Mouse (Mus musculus): Measurements from ENCODE around the gene Rapgefl1. TPM values are rescaled to one million over a fixed set of nuclear protein-coding genes. Genes with fewer than 3 reads are reported as not detected.

Rapgefl1 gene
- total and polyA plus RNA-seq, 3 experiments, result 0.27 to 0.35 TPM; not detected in 1

- no peak for ATAC-seq (ENCODE audit: extremely low read depth, insufficient number of reproducible peaks, low FRiP score, poor library complexity, severe bottlenecking)
- TF ChIP-seq CTCF (IDR thresholded peaks at IDR 0.05; ENCODE audit: low read depth, low read length) (no peak), TAL1 (conservative IDR thresholded peaks at IDR 0.05; ENCODE audit: low read depth, low read length) (no peak), GATA1 (IDR thresholded peaks at IDR 0.05; ENCODE audit: borderline replicate concordance, low read length) (no peak), GATA2 (IDR thresholded peaks at IDR 0.05; ENCODE audit: borderline replicate concordance, low read depth, low read length) (no peak), POLR2AphosphoS5 (IDR thresholded peaks at IDR 0.05; ENCODE audit: insufficient replicate concordance, low read depth, low read length) (no peak)
- peaks cover 72% of the 10 kb centered on the region for H3K27me3 ChIP-seq (ENCODE audit: insufficient read depth, low read length)
Observed at GRCm38 (mm10) chr11:98849196-98849894, 12.8 kb downstream of the Rapgefl1 start.

GRCm38 (mm10) chr11:98850100-98851093 is 13.8 kb downstream of the Rapgefl1 start:
- DNase-seq (ENCODE audit: low spot score) (no peak), ATAC-seq (ENCODE audit: extremely low read depth, insufficient number of reproducible peaks, low FRiP score, poor library complexity, severe bottlenecking) (no peak)
- TF ChIP-seq TAL1 (conservative IDR thresholded peaks at IDR 0.05; ENCODE audit: low read depth, low read length) (no peak), CTCF (IDR thresholded peaks at IDR 0.05; ENCODE audit: low read depth, low read length) (no peak), POLR2AphosphoS5 (IDR thresholded peaks at IDR 0.05; ENCODE audit: insufficient replicate concordance, low read depth, low read length) (no peak), GATA1 (IDR thresholded peaks at IDR 0.05; ENCODE audit: borderline replicate concordance, low read length) (no peak), GATA2 (IDR thresholded peaks at IDR 0.05; ENCODE audit: borderline replicate concordance, low read depth, low read length) (no peak)
- Histone ChIP-seq H3K27me3 (ENCODE audit: insufficient read depth, low read length) (peaks cover 68% of the 10 kb centered on the region), H3K4me3 (ENCODE audit: low read depth, low read length) (no peak overlapping the region), H3K9me3 (replicated peaks) (no peaks in the 10 kb centered on the region), H3K4me1 (ENCODE audit: insufficient read depth, low read depth, low read length) (peaks cover 13% of the 10 kb centered on the region; the same call in 1 of the 2 replicates), H3K36me3 (replicated peaks) (no peaks in the 10 kb centered on the region)

More at GRCm38 (mm10) chr11:98849196-98849894, 12.8 kb downstream of the Rapgefl1 start:
- Histone ChIP-seq H3K36me3 (replicated peaks) (no peaks in the 10 kb centered on the region), H3K4me1 (ENCODE audit: insufficient read depth, low read depth, low read length) (peaks cover 13% of the 10 kb centered on the region; the same call in 1 of the 2 replicates), H3K4me3 (ENCODE audit: low read depth, low read length) (no peak overlapping the region), H3K9me3 (replicated peaks) (no peaks in the 10 kb centered on the region)
- no peak for DNase-seq (ENCODE audit: low spot score)

- TF ChIP-seq POLR2AphosphoS5 (IDR thresholded peaks at IDR 0.05; ENCODE audit: insufficient replicate concordance, low read depth, low read length) (no peak), TAL1 (conservative IDR thresholded peaks at IDR 0.05; ENCODE audit: low read depth, low read length) (no peak), GATA1 (IDR thresholded peaks at IDR 0.05; ENCODE audit: borderline replicate concordance, low read length) (no peak), GATA2 (IDR thresholded peaks at IDR 0.05; ENCODE audit: borderline replicate concordance, low read depth, low read length) (no peak), CTCF (IDR thresholded peaks at IDR 0.05; ENCODE audit: low read depth, low read length) (no peak)
- Histone ChIP-seq H3K4me3 (ENCODE audit: low read depth, low read length) (no peak overlapping the region), H3K36me3 (replicated peaks) (peaks cover 3% of the 10 kb centered on the region), H3K9me3 (replicated peaks) (no peaks in the 10 kb centered on the region), H3K4me1 (ENCODE audit: insufficient read depth, low read depth, low read length) (peaks cover 18% of the 10 kb centered on the region), H3K27me3 (ENCODE audit: insufficient read depth, low read length) (peaks cover 52% of the 10 kb centered on the region)
- ATAC-seq (ENCODE audit: extremely low read depth, insufficient number of reproducible peaks, low FRiP score, poor library complexity, severe bottlenecking) (no peak), DNase-seq (ENCODE audit: low spot score) (no peak)
Observed at GRCm38 (mm10) chr11:98854116-98854515, 17.5 kb downstream of the Rapgefl1 start.

- H3K4me1 ChIP-seq (ENCODE audit: insufficient read depth, low read depth, low read length), result peaks cover 21% of the 10 kb centered on the region
- no peak overlapping the region for H3K4me3 ChIP-seq (ENCODE audit: low read depth, low read length)
- no peaks in the 10 kb centered on the region for H3K9me3 ChIP-seq (replicated peaks)
- peaks cover 3% of the 10 kb centered on the region for H3K36me3 ChIP-seq (replicated peaks)
- H3K27me3 ChIP-seq (ENCODE audit: insufficient read depth, low read length), result peaks cover 47% of the 10 kb centered on the region
- DNase-seq (ENCODE audit: low spot score), result no peak
- no peak for TF ChIP-seq POLR2AphosphoS5 (IDR thresholded peaks at IDR 0.05; ENCODE audit: insufficient replicate concordance, low read depth, low read length)
- TF ChIP-seq GATA2 (IDR thresholded peaks at IDR 0.05; ENCODE audit: borderline replicate concordance, low read depth, low read length), result no peak
- TF ChIP-seq CTCF (IDR thresholded peaks at IDR 0.05; ENCODE audit: low read depth, low read length), result no peak
- TF ChIP-seq GATA1 (IDR thresholded peaks at IDR 0.05; ENCODE audit: borderline replicate concordance, low read length), result no peak
- no peak for TF ChIP-seq TAL1 (conservative IDR thresholded peaks at IDR 0.05; ENCODE audit: low read depth, low read length)
- ATAC-seq (ENCODE audit: extremely low read depth, insufficient number of reproducible peaks, low FRiP score, poor library complexity, severe bottlenecking), result no peak
Observed at GRCm38 (mm10) chr11:98854659-98855058, 18.1 kb downstream of the Rapgefl1 start.

- no peak overlapping the region; the same call in 1 of the 2 replicates for H3K4me3 ChIP-seq (ENCODE audit: low read depth, low read length)
- H3K4me1 ChIP-seq (ENCODE audit: insufficient read depth, low read depth, low read length), result peaks cover 33% of the 10 kb centered on the region
- peaks cover 10% of the 10 kb centered on the region for H3K27me3 ChIP-seq (ENCODE audit: insufficient read depth, low read length)
- H3K9me3 ChIP-seq (replicated peaks), result no peaks in the 10 kb centered on the region
- TF ChIP-seq GATA2 (IDR thresholded peaks at IDR 0.05; ENCODE audit: borderline replicate concordance, low read depth, low read length) (no peak), CTCF (IDR thresholded peaks at IDR 0.05; ENCODE audit: low read depth, low read length) (peak; percentile 69), GATA1 (IDR thresholded peaks at IDR 0.05; ENCODE audit: borderline replicate concordance, low read length) (no peak), POLR2AphosphoS5 (IDR thresholded peaks at IDR 0.05; ENCODE audit: insufficient replicate concordance, low read depth, low read length) (no peak), TAL1 (conservative IDR thresholded peaks at IDR 0.05; ENCODE audit: low read depth, low read length) (no peak)
- ATAC-seq (ENCODE audit: extremely low read depth, insufficient number of reproducible peaks, low FRiP score, poor library complexity, severe bottlenecking) (no peak), DNase-seq (ENCODE audit: low spot score) (no peak)
- peaks cover 5% of the 10 kb centered on the region for H3K36me3 ChIP-seq (replicated peaks)
Observed at GRCm38 (mm10) chr11:98858759-98859731, 22.5 kb downstream of the Rapgefl1 start.

Data from G1E (cell line).